Mouse (Mus musculus) heart, postnatal 0 days (tissue): Measurements from ENCODE around the gene Zfp609.

Source experiments
- CTCF ChIP-seq: IDR thresholded peaks from 2 replicates; pipeline ENCODE4 v1.5.1; 2016; ENCODE audit warnings: antibody characterized with exemption, control low read depth, low read depth
- EP300 ChIP-seq: IDR thresholded peaks from 2 replicates; pipeline ENCODE4 v1.6.1; 2016; ENCODE audit warnings: antibody characterized with exemption, low read depth

DNA sequence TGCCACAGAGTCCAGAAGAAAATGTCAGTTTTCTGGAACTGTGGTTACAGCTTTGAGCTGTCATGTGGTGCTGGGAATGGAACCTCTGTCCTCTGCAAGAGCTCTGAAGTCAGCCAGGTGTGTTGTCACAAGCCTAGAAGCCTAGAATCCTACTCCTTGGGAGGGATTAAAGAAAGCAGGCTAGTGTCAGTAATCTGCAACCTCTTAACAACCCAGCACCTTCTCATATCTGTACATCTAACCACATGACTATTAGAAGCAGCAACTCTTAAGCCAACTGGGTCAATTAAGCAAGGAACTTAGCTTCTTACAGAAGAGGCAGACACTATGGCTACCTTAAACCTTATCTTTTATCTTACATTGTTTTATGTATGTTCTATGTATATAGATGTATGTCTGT is 9.6 kb upstream of the Zfp609 start:
- TF ChIP-seq CTCF (no peak), EP300 (no peak)
